In genomic region chr2:118572183-118572836, GRCm38 (mm10) we compare ENCODE assay signal across 23 mouse cellular contexts. TPM values are rescaled to one million over a fixed set of nuclear protein-coding genes. Genes with fewer than 3 reads are reported as not detected.
DNase-seq lines count a peak whose midpoint lies in the region; ATAC-seq and TF ChIP-seq lines count a peak whose summit lies in the region.
"Had no signal": no experiment of that assay in that cellular context is flagged by ENCODE, and none has a peak within 500 bp of the region (broad histone marks: within the 10 kb centered on the region; RNA-seq: fewer than 3 reads in every experiment).

No protein-coding gene starts in this region.

- peak overlapping the region; percentile 51; the same call in 1 of the 2 replicates for H3K27ac ChIP-seq in forebrain, embryonic 10.5 days
- H3K27ac ChIP-seq in forebrain, embryonic 13.5 days, result no peak overlapping the region
- H3K27ac ChIP-seq in lung, embryonic 14.5 days (ENCODE audit: low read depth), result no peak overlapping the region
- H3K27ac ChIP-seq in lung, postnatal 0 days (ENCODE audit: low read length), result no peak overlapping the region
- no peak overlapping the region for H3K27ac ChIP-seq in stomach, postnatal 0 days (replicated peaks)
- H3K27ac ChIP-seq: embryonic facial prominence, embryonic 13.5 days; gastrocnemius, adult 2 months; heart, adult 2 months; heart, embryonic 15.5 days; hindbrain, embryonic 15.5 days had no signal

- no peak for ATAC-seq in forebrain, embryonic 13.5 days
- ATAC-seq in lung, embryonic 14.5 days (ENCODE audit: insufficient read depth), result peak; percentile 38; the same call in 1 of the 2 replicates
- peak; percentile 72 for ATAC-seq in lung, postnatal 0 days
- peak; percentile 31; the same call in 1 of the 2 replicates for ATAC-seq in stomach, postnatal 0 days (ENCODE audit: low FRiP score, low TSS enrichment)
- ATAC-seq: CD4-positive, CD25-positive, alpha-beta regulatory T cell, adult 4 months; forebrain, embryonic 14.5 days had no signal

- H3K4me1 ChIP-seq in forebrain, embryonic 10.5 days, result 0 out of 2 replicates have a peak, but pooled peaks cover 8% of the 10 kb centered on the region
- H3K4me1 ChIP-seq in forebrain, embryonic 13.5 days, result no peaks in the 10 kb centered on the region
- no peaks in the 10 kb centered on the region for H3K4me1 ChIP-seq in lung, embryonic 14.5 days (ENCODE audit: insufficient read depth)
- no peaks in the 10 kb centered on the region for H3K4me1 ChIP-seq in lung, adult 2 months (ENCODE audit: control insufficient read depth, insufficient read depth, low read length)
- H3K4me1 ChIP-seq in lung, postnatal 0 days (ENCODE audit: insufficient read depth, low read depth, low read length), result no peaks in the 10 kb centered on the region
- no peaks in the 10 kb centered on the region for H3K4me1 ChIP-seq in stomach, postnatal 0 days (replicated peaks; ENCODE audit: control insufficient read depth, insufficient read depth)
- H3K4me1 ChIP-seq: heart, embryonic 15.5 days; hindbrain, embryonic 15.5 days had no signal

- no peaks in the 10 kb centered on the region for H3K36me3 ChIP-seq in forebrain, embryonic 10.5 days (replicated peaks)
- no peaks in the 10 kb centered on the region for H3K36me3 ChIP-seq in forebrain, embryonic 13.5 days (ENCODE audit: poor library complexity, severe bottlenecking)
- H3K36me3 ChIP-seq in lung, embryonic 14.5 days (ENCODE audit: insufficient read depth), result no peaks in the 10 kb centered on the region
- no peaks in the 10 kb centered on the region; the same call in 1 of the 2 replicates for H3K36me3 ChIP-seq in lung, postnatal 0 days (ENCODE audit: insufficient read depth, low read length)
- no peaks in the 10 kb centered on the region for H3K36me3 ChIP-seq in stomach, postnatal 0 days (ENCODE audit: control insufficient read depth, insufficient read depth, low read length)
- H3K36me3 ChIP-seq: embryonic facial prominence, embryonic 13.5 days; G1E; heart, embryonic 15.5 days; hindbrain, embryonic 15.5 days had no signal

- no peak overlapping the region for H3K9ac ChIP-seq in forebrain, embryonic 13.5 days
- H3K9ac ChIP-seq in lung, embryonic 14.5 days, result no peak overlapping the region
- no peak overlapping the region for H3K9ac ChIP-seq in lung, postnatal 0 days (replicated peaks; ENCODE audit: low read depth)
- H3K9ac ChIP-seq in stomach, postnatal 0 days (ENCODE audit: low read length), result no peak overlapping the region
- H3K9ac ChIP-seq: embryonic facial prominence, embryonic 13.5 days; heart, embryonic 15.5 days; hindbrain, embryonic 15.5 days had no signal

- no peaks in the 10 kb centered on the region for H3K9me3 ChIP-seq in forebrain, embryonic 10.5 days
- no peaks in the 10 kb centered on the region for H3K9me3 ChIP-seq in forebrain, embryonic 13.5 days (replicated peaks)
- no peaks in the 10 kb centered on the region for H3K9me3 ChIP-seq in lung, embryonic 14.5 days (ENCODE audit: low read depth, low read length)
- H3K9me3 ChIP-seq in lung, postnatal 0 days (ENCODE audit: low read length), result no peaks in the 10 kb centered on the region
- H3K9me3 ChIP-seq in stomach, postnatal 0 days (ENCODE audit: control insufficient read depth, low read length), result no peaks in the 10 kb centered on the region
- H3K9me3 ChIP-seq: embryonic facial prominence, embryonic 13.5 days; G1E; heart, embryonic 15.5 days; hindbrain, embryonic 15.5 days had no signal

- H3K27me3 ChIP-seq in forebrain, embryonic 10.5 days (ENCODE audit: poor library complexity, severe bottlenecking), result no peaks in the 10 kb centered on the region
- no peaks in the 10 kb centered on the region for H3K27me3 ChIP-seq in forebrain, embryonic 13.5 days
- no peaks in the 10 kb centered on the region for H3K27me3 ChIP-seq in lung, embryonic 14.5 days (ENCODE audit: insufficient read depth, low read length)
- H3K27me3 ChIP-seq in lung, postnatal 0 days (replicated peaks; ENCODE audit: insufficient read depth, low read length), result no peaks in the 10 kb centered on the region
- H3K27me3 ChIP-seq in stomach, postnatal 0 days (ENCODE audit: control insufficient read depth, insufficient read depth, low read length), result no peaks in the 10 kb centered on the region
- H3K27me3 ChIP-seq: embryonic facial prominence, embryonic 13.5 days; heart, embryonic 15.5 days; hindbrain, embryonic 15.5 days had no signal

- TF ChIP-seq CTCF in lung, embryonic 14.5 days (IDR thresholded peaks at IDR 0.05; ENCODE audit: low read depth), result no peak
- no peak for TF ChIP-seq CTCF in lung, adult 2 months (IDR thresholded peaks at IDR 0.05; ENCODE audit: insufficient read depth, low read length)
- TF ChIP-seq CTCF in lung, postnatal 0 days (IDR thresholded peaks at IDR 0.05), result no peak
- TF ChIP-seq CTCF in stomach, postnatal 0 days (IDR thresholded peaks at IDR 0.05; ENCODE audit: low read depth), result no peak

- H3K4me3 ChIP-seq in forebrain, embryonic 10.5 days, result no peak overlapping the region
- no peak overlapping the region for H3K4me3 ChIP-seq in forebrain, embryonic 13.5 days
- H3K4me3 ChIP-seq in lung, embryonic 14.5 days (ENCODE audit: low read depth, low read length), result no peak overlapping the region
- no peak overlapping the region for H3K4me3 ChIP-seq in lung, adult 2 months (replicated peaks; ENCODE audit: extremely low read depth, low read depth, low read length)
- H3K4me3 ChIP-seq in lung, postnatal 0 days (ENCODE audit: low read depth, low read length), result no peak overlapping the region
- H3K4me3 ChIP-seq in stomach, postnatal 0 days (ENCODE audit: low read depth, low read length), result no peak overlapping the region
- H3K4me3 ChIP-seq: embryonic facial prominence, embryonic 13.5 days; gastrocnemius, adult 2 months; heart, adult 2 months; heart, embryonic 15.5 days; hindbrain, embryonic 15.5 days had no signal

- TF ChIP-seq EP300 in lung, postnatal 0 days (IDR thresholded peaks at IDR 0.05), result no peak
- no peak for TF ChIP-seq EP300 in stomach, postnatal 0 days (optimal IDR thresholded peaks at IDR 0.05)

- DNase-seq in forebrain, embryonic 10.5 days (ENCODE audit: extremely low spot score, low spot score), result no peak
- no peak for DNase-seq in lung, embryonic 14.5 days
- DNase-seq in lung, adult 2 months, result no peak
- DNase-seq in lung, postnatal 0 days (ENCODE audit: low spot score), result peak; percentile 59
- no peak for DNase-seq in stomach, postnatal 0 days (ENCODE audit: low spot score)
- no peak for DNase-seq in adrenal gland, postnatal 25 days
- DNase-seq: adrenal gland, postnatal 14 days; B cell, adult 2 months; cerebellum, adult 18-20 months; cerebellum, adult 9-11 months; cerebellum, postnatal 36 days; gastrocnemius, adult 2 months; gastrocnemius, postnatal 36 days; heart, adult 2 months; heart, postnatal 14 days had no signal

- H3K4me2 ChIP-seq in forebrain, embryonic 13.5 days, result no peak overlapping the region
- H3K4me2 ChIP-seq in lung, embryonic 14.5 days, result no peak overlapping the region
- H3K4me2 ChIP-seq in lung, postnatal 0 days (replicated peaks; ENCODE audit: low read depth, low read length), result no peak overlapping the region
- H3K4me2 ChIP-seq in stomach, postnatal 0 days (replicated peaks; ENCODE audit: low read depth), result no peak overlapping the region
- H3K4me2 ChIP-seq: embryonic facial prominence, embryonic 13.5 days; heart, embryonic 11.5 days; heart, embryonic 15.5 days; hindbrain, embryonic 15.5 days had no signal

- 69% methylated on average over 9 of the region's 9 CpGs for WGBS in forebrain, embryonic 10.5 days
- WGBS in forebrain, embryonic 13.5 days, result 47% methylated on average over 7 of the region's 9 CpGs
- 71% methylated on average over 9 of the region's 9 CpGs for WGBS in lung, embryonic 14.5 days
- WGBS in lung, adult 2 months, result 73% methylated on average over 9 of the region's 9 CpGs
- WGBS in lung, postnatal 0 days, result 71% methylated on average over 8 of the region's 9 CpGs
- 79% methylated on average over 7 of the region's 9 CpGs for WGBS in stomach, postnatal 0 days

- no peak for TF ChIP-seq POLR2A in lung, adult 2 months (IDR thresholded peaks at IDR 0.05; ENCODE audit: borderline replicate concordance, extremely low read depth, low read depth, low read length)

RNA-seq across cellular contexts. Expression of gene Bmf, which starts 22.8 kb away (rescaled TPM):
- polyA plus RNA-seq in forebrain, embryonic 10.5 days (2016; fragmentation: Nextera tagmentation; extraction: Ambion mirVana), result 3.8 and 4.5 TPM in 2 replicates
- 1.6 and 2.8 TPM in 2 replicates for polyA plus RNA-seq in forebrain, embryonic 13.5 days (2015; fragmentation: Nextera tagmentation; extraction: Ambion mirVana)
- polyA plus RNA-seq in lung, embryonic 14.5 days (2014; fragmentation: Nextera tagmentation; extraction: Ambion mirVana), result 5.0 and 7.1 TPM in 2 replicates
- polyA plus RNA-seq in lung, adult 2 months (2012; rRNA removed), result 31.5 and 35.9 TPM in 2 replicates
- polyA plus RNA-seq in lung, postnatal 0 days (2015; fragmentation: Nextera tagmentation; extraction: Ambion mirVana), result 7.3 and 9.8 TPM in 2 replicates
- 2.3 and 2.8 TPM in 2 replicates for polyA plus RNA-seq in stomach, postnatal 0 days (2015; fragmentation: Nextera tagmentation; extraction: Ambion mirVana)
- 13.6 and 24.0 TPM in 2 replicates for total RNA-seq in adrenal gland, postnatal 25 days (2021)
- polyA plus RNA-seq: G1E had no signal

RNA-seq across cellular contexts. Expression of gene Bub1b, which starts 25.7 kb away (rescaled TPM):
- polyA plus RNA-seq in forebrain, embryonic 10.5 days (2016; fragmentation: Nextera tagmentation; extraction: Ambion mirVana), result 168 and 179 TPM in 2 replicates
- polyA plus RNA-seq in forebrain, embryonic 13.5 days (2015; fragmentation: Nextera tagmentation; extraction: Ambion mirVana), result 80.7 and 85.2 TPM in 2 replicates
- 125 and 133 TPM in 2 replicates for polyA plus RNA-seq in lung, embryonic 14.5 days (2014; fragmentation: Nextera tagmentation; extraction: Ambion mirVana)
- polyA plus RNA-seq in lung, adult 2 months (2012; rRNA removed), result 1.0 and 2.7 TPM in 2 replicates
- 4.1 and 5.8 TPM in 2 replicates for polyA plus RNA-seq in lung, postnatal 0 days (2015; fragmentation: Nextera tagmentation; extraction: Ambion mirVana)
- 9.8 and 11.4 TPM in 2 replicates for polyA plus RNA-seq in stomach, postnatal 0 days (2015; fragmentation: Nextera tagmentation; extraction: Ambion mirVana)
- total RNA-seq in adrenal gland, postnatal 25 days (2021), result 10.6 and 12.8 TPM in 2 replicates
